Mouse (Mus musculus) T-helper 17 cell (primary cell): ENCODE measurements around the gene Gm20716.

ENCODE experiments used
- in situ Hi-C, 2 experiments: fragments of 300-600 bp; cut with MboI, MseI; formaldehyde crosslinking; loops; 1 replicate in 1 of 2; 2 replicates in 1 of 2; pipeline ENCODE4 v1.15.1; 2025; ENCODE audit warnings: high pct_unique_total_duplicates in 2 of 2

Gm20716 gene

DNA sequence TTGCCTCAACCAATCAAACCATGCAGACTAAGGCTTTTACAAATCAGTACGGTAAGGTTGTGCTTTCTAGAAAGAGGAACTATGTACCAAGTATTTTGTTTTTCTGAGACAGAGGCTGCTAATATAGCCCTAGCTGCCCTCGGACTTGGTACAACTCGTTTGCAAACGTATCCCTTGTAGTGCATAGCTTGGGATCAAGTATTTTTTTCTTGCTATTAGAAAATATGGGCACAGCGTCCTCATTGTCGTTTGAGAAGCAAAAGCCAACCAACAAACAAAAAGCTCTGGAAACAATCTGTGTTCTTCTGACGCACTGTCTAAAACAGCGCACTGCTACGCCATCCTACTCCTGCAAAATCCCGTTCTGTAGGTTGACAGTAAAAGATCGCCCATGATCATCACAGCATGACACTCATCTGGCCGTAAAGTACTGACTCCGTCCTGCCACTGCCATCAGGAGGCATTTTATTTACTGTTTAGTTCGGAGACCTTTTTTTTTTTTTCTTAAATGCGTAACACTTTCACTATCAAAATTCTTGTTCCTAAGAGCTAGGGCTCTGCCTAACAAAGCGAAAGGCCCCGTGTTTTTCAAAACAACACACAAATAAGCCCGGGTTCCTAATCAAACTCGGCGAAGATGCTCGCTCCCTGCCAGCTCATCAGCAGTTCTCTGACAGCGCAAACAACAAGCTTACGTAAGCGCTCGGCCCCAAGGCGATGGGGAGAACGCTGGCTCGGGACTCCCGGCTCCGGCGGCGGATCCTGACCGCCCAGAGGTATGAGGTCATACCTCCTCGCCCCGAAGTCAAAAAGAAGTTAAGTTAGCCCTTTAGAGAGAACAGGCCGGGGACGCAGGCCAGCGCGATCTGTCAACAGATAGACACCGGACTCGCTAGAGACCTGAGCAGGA lies 793 bp downstream of the Gm20716 start:
- in situ Hi-C loops: no loop called here

DNA sequence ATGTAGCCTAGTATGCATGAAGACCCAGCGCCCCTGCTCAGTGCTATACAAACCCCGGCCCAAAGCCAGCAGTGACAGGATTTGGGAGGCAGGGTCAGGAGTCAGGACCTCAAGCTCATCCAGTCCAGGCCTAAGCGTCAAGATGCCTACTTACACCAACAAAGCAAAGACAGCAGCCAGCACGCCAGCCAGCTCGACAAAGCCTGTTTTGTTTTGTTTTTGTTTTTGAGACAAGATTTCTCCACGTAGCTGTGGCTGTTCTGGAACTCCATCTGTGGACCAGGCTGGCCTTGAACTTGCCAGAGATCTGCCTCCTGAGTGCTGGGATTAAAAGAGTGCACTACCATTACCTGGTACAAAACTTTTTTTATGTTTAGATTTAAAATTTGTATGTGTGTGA lies 6.8 kb downstream of the Gm20716 start:
- in situ Hi-C loops: loop anchor here in 1 of 2 experiments (25.0 kb wide), 1 partner anchor 1311 kb away; the partner anchor contains the start of gene Cse1l

DNA sequence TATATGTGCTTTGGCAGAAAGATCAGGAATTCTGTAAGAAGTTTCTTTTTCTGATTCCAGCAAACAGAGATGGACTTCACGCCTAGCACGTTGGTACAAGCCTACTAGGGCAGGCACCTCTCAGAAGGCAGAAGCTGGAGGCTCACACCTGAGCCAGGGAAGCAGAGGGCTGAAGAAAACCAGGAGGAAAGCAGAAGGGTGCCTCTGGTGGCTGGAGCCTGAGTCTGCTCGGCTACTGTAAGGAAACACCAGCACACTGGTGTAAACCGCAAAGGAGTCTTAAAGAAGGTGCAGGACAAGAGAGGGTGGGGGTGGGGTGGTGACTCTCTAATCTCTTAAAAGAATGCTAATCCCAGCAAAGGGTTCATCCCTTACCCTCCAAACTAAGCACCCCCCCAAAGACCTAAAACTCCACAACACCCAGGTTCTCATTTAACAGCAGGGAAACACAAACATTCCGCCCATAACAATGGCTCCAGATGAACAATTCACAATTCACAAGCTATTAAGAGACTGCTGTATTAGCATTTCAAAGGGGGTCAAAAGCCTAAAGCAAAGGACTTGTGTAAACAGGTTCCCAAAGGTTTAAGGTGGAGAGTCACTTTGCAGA lies 16.3 kb downstream of the Gm20716 start:
- in situ Hi-C loops: loop anchor here in 1 of 2 experiments (25.0 kb wide), 1 partner anchor 1302 kb away; the partner anchor contains the start of gene Cse1l

DNA sequence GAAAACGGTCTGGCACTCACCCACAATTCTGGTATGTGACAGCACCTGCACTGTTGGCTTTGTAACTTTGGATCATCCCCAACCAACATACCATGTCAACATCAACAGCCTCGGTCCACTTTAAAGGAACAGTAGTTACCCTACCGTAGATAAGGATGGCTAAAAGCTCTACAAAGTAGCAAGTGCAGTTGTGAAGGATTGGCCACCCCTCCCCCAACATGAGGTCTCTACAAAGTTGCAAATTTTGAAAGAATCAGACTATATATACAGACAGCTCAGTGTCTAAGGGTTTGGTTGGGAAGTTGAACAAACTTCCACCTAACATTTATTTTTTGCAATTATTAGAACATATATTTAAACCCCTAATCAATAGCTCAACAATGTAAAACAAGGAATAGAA lies 22.3 kb downstream of the Gm20716 start:
- in situ Hi-C loops: loop anchor here in 1 of 2 experiments (10.0 to 25.0 kb wide), 2 partner anchors 93 to 1296 kb away; partner anchors contain the start of gene Cse1l

DNA sequence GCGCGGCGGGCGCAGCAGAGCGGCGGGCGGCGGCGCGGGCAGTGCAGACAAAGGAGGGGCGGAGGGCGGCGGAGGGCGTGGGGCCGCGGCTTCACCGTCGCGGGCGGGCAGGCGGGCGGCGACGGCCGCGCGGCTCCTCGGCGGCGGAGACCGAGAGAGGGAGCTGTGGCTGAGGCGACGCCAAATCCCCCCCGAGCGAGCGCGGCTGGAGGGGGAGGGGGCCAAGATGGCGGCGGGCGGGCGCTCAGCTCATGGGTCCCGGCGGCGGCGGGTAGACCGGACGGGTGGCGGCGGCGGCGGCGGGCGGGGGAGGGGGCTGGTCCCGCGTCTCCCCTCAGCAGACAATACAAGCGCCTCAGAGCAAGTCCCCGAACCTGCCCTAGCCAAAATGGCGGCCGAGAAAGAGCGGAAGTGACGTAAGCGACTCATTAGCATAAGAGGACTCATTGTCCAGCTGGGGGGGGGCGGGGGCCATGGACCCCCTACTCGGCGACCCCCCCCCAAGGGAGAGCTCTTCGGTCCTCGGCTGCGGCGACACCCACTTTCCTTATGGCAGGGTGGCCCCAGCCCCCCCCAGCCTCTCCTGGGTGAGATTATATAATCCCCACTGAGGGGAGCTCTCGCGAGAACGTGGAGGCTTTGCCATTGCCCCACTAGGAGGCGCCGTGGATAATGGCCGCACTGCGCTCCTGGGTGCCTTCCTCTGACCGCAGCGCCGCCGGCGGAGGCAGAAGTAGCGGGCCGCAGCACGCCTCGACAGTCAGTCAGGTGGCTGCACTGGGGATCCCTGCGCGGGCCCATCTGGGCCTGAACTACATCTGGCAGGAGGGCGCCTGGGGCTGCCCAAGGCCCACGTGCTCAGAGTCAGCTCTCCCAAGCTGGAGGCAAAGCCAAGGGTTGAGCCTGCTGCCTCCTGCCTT lies 23.2 kb downstream of the Gm20716 start, which contains the start of gene Adnp:
Adnp (minus strand) TSS at position 388 of the 920 bp plus-strand sequence.
- in situ Hi-C loops: loop anchor here in 1 of 2 experiments (10.0 to 25.0 kb wide), 2 partner anchors 92 to 1295 kb away; partner anchors contain the start of gene Cse1l

DNA sequence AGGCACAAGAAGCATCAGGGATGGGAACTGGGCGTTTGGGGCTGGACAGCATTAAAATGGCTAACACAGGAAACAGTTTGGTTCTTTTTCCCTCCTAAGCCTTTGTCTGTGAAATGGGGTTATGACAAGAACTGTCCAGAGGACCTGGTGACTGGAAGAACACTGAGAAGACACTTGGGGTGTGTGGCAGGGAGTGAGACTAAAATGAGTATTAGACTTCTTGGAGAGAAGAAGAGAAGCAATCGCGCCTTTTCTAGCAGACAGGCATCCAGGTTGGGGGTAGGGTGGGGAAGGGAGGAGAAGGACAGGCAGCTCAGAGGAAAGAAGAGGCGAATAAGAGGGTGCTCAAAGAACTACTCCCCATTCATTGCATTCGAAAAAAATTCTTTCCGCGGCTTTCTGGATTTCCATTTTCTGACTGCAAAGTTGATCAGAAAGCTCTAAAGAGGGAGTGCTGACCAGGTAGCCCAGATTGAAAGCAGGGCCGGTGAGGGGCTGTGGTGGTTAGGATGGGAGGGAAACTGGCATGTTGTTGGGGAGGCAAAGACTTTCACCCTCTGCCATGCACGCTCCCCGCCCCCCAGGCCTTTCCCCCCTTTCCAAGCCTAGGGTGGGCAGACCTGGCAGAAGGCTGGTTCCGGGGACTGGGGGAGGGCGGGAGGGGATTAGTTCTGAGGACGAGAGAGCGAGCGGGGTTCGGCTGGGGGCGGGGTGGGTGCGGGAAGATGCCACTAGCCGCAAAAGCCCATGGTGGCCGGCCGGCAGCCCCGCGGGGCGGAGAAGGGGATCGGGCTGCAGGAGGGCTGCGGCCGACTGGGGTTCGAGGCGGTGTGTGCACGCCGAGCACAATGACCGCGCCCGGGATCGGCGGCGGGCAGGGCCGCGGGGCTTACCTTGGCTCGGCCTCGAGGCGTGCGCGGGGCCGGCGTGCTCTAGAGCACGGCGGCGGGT lies 24.2 kb downstream of the Gm20716 start:
- in situ Hi-C loops: loop anchor here in 1 of 2 experiments (10.0 to 25.0 kb wide), 2 partner anchors 91 to 1294 kb away; partner anchors contain the start of gene Cse1l

DNA sequence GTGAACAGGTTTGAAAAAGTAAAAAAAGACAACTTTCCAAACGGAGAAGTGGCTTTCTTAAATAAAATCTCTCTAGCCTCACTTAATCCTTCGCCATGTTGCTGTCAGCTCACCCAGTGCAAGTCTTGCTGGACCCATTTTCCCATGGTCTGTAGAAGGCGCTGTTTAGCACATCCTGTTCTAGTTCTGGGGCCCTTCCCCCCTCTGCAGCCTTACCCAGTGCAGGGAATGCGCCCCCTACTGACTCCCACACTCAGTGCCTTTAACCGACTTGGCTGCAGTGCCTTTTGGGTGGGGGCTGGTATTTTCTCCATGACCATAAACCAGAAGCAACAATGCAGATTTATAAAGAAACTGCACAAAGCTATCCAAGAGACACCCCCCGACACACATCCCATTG lies 24.9 kb downstream of the Gm20716 start:
- in situ Hi-C loops: loop anchor here in 1 of 2 experiments (10.0 to 25.0 kb wide), 2 partner anchors 90 to 1293 kb away; partner anchors contain the start of gene Cse1l

DNA sequence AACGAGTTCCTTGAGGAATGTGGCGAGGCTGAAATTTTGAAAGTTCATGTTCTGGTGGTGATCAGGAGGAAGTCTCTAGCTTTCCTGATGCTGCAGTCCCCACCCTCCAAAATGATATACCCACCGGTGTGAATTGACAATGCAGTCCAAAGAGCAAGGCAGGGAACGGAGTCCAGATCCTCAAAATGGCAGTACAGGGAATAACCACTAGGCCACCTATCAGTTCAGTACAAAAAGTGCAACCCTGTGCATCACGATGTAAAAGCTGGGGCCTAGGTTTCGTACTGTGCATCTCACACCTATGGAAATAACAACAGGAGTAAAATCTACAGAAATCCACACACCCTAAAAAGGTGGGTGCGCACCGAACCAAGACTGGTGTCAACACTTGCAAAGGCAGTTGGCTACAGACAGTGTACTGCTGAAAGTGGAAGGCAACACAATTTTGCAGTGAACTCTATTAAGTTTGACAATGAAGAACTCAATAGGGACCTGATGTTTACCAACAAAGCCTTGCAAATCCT lies 25.6 kb downstream of the Gm20716 start:
- in situ Hi-C loops: loop anchor here in 1 of 2 experiments (10.0 to 25.0 kb wide), 2 partner anchors 90 to 1292 kb away; partner anchors contain the start of gene Cse1l

DNA sequence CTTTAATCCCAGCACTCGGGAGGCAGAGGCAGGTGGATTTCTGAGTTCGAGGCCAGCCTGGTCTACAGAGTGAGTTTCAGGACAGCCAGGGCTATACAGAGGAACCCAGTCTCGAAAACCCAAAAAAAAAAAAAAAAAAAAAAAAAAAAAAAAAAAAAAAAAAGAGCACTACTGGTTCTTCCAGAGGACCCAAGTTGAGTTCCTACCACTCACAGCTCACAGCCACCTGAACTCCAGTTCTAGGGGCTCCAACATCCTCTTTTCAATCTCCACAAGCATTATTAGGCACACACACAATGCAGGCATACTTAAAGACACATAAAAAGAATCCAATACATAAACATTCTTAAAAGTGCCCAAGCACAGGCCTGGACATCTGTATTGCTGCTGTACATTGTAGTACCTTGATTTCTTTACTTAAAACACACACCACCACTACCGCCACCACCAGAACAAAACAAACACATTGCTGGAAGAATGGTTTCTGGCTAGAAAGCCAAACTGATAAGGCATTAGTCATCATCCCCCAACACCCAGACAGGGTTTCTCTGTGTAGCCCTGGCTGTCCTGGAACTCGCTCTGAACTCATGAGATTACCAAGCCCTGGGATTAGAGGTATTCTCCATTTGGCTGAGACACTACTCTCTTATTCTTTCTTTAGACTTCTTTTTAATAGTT lies 30.0 kb downstream of the Gm20716 start:
- in situ Hi-C loops: loop anchor here in 1 of 2 experiments (10.0 to 25.0 kb wide), 2 partner anchors 85 to 1288 kb away; partner anchors contain the start of gene Cse1l

DNA sequence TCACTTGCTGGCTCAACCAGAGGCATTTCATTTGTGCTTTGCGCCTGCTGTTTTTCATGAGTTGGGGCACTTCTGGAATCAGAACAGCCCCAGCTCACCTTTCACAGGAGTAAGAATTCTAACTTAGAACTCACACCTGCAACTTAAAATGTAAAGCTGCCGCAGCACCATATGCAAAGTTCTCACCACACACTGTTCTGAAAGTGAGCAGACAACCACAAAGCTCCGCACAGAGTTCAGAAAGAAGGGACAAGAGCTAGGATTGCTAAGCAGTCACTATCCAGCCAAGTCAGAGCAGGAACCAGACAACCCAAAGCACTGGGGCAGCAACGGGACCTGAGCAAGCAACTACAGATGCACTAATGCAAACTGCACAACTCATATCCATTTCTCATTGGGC lies 30.7 kb downstream of the Gm20716 start:
- in situ Hi-C loops: loop anchor here in 1 of 2 experiments (5.0 kb wide), 1 partner anchor 77 kb away; no protein-coding TSS in a partner anchor

DNA sequence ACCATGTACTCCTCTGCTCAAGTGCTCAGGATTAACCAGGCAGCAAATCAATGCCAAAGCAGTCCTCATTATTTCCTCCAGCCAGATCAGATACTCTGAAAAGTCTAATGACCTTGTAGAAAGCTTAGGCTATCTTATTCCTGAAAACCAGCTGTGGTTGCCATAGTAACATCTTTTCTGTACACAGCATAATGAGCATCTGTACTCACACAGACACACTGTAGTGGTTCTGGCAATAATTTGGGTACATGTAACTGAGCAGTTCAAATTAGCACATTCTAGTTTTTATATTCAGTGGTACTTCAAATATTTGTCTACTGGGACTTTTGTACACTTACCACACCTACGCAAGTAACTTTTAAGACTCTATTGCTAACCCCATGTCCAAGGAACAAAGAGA lies 31.7 kb downstream of the Gm20716 start:
- in situ Hi-C loops: loop anchor here in 1 of 2 experiments (5.0 kb wide), 1 partner anchor 76 kb away; no protein-coding TSS in a partner anchor

DNA sequence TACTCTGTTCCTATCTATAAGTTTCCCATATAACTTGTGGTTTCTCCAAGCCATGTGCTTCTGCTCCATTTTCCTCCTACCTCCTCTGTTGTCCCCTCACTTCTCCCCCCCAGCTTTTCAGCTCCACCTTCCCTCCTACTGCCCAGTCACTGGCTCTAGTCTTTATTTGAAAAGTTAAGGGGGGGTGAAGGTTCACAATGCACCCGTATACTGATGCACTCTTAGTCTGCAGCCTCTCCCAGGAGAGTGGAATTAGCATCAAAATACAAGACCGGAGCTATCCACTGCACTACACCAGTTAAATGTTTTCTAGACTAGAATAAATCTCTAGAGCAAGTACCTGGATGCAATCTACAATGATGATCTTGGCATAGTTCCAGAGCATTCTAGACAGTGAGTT lies 34.4 kb downstream of the Gm20716 start:
- in situ Hi-C loops: loop anchor here in 1 of 2 experiments (5.0 kb wide), 1 partner anchor 73 kb away; no protein-coding TSS in a partner anchor

DNA sequence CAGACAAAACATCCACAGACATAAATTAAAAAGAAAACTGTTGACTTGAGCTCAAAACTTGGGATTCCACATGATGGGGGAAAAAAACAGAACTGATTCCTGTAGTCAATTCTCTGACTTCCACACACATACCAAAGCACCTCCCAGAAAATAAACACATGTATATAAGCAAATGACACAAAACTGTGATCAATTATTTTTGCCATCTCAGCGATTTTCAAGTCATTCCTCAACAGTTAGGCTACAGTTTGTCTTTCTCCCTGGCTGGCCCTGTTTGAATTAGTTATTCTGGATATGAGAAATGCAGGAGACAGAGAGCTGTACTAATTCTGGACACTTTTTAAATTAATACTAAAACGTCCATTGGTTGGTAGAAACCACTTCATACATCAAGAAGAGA lies 36.5 kb downstream of the Gm20716 start:
- in situ Hi-C loops: no loop called here

DNA sequence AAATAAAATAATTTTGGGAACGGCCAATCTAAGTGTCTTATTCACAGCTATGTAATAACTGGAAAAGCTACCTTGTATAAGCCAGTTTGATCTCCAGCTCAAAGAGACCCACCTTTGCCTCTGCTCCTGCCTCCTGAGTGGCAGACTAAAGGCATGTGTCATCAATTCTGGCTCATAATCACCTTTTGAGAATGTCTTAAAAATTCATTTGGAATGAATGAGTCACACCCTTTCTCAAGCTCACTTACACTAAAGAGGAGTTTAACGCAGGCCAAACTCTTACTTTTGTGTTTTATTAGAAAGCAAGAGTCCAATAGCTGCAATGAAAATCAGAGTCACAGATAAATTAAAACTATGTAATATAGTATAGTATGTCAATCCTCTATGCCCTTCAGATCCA lies 38.3 kb downstream of the Gm20716 start:
- in situ Hi-C loops: no loop called here

DNA sequence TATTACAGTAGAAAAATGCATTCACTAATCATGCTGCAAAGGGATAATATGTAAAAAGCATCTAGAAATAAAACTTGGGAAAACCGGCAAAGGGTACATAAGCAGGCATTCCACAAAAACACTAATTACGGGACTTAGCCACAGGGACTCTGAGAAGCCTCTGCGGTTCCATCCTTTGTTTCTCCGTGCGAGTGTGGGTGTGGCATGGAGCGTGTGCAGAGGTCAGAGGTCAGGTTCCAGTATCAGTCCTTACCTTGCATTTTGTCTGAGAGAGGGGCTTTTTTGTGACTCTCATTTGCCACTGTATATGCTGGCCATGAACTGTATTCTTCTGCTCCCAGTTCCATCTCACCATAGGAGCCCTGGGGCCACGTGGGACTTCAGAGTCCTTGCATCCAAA lies 54.2 kb downstream of the Gm20716 start:
- in situ Hi-C loops: no loop called here

DNA sequence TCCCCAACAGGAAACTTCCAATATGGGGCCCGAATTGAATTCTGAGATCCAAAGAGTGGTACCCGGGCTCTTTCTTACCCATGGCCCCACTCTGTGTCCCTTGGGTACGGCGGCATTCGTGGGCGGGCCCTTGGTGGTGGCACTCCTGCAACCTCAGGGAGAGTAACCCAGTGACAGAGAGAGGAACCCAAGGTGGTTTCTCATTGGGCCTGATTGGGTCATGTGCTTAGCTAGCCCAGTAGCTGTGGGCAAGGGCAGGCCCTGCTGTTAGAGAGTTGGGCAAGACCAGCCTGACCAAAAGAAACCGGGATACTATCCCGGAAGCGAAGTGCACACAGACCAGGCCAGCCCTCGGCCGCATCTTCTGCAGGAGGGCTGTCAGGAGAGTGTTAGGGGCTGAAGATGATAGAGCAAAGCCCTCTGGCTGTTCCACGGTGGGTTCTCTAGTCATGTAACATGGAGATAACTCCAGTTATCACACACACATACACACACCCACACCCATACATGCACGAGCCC lies 59.9 kb downstream of the Gm20716 start:
- in situ Hi-C loops: no loop called here

DNA sequence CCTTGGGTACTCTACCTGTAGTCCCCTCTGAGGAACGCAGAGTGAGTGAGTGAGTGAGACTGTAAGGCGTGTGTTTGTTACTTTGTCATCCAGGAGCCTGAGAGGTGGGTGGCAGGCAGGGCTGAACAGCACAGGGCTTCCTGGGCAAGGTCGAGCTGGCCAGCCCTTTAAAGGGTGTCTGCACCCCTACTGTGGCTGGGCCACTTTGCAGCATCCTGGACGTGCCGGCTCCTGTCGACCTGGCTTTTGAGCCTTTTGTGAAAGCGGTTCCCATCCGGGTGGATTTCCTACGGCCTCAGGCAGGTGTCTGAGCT lies 60.4 kb downstream of the Gm20716 start:
- in situ Hi-C loops: no loop called here
